Mouse (Mus musculus): ENCODE results near the gene Mkrn2. TPM values are rescaled to one million over a fixed set of nuclear protein-coding genes. Genes with fewer than 3 reads are reported as not detected.
"Not testable (repeated sequence)": the region's sequence is repeated elsewhere in the genome, so short reads cannot be mapped to it uniquely, and the experiment has no call there.

Gene Mkrn2
- polyA plus RNA-seq, 1 experiment = 24.3 TPM

GRCm38 (mm10) chr6:115607429-115607828, 5.7 kb downstream of the Mkrn2 start:
- DNase-seq (ENCODE audit: low spot score) = no peak

GRCm38 (mm10) chr6:115609121-115609520, 7.4 kb downstream of the Mkrn2 start:
- DNase-seq (ENCODE audit: low spot score) = no peak

DNA sequence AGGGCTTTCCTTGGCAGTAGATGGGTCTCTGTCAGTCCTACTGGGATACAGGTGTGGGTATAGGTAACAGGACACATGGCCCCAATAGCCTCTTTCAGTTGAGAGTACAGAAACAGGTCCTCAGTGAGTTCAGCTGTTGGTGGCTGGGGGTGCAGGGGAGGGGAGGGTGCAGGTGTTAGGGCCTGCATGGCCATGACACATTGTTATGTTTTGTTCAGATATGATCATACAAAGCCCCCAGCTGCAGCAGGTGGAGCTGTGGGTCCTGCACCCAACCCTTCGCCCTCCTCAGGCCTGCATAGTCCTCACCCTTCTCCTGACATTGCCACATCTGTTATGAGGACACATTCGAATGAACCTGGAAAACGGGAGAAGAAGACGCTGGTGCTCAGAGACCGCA, 8.6 kb downstream of the Mkrn2 start:
- DNase-seq (ENCODE audit: low spot score) = no peak

GRCm38 (mm10) chr6:115613793-115614192, 12.1 kb downstream of the Mkrn2 start:
- DNase-seq (ENCODE audit: low spot score) = no peak

GRCm38 (mm10) chr6:115615983-115616382, 14.3 kb downstream of the Mkrn2 start:
- DNase-seq (ENCODE audit: low spot score) = no peak

DNA sequence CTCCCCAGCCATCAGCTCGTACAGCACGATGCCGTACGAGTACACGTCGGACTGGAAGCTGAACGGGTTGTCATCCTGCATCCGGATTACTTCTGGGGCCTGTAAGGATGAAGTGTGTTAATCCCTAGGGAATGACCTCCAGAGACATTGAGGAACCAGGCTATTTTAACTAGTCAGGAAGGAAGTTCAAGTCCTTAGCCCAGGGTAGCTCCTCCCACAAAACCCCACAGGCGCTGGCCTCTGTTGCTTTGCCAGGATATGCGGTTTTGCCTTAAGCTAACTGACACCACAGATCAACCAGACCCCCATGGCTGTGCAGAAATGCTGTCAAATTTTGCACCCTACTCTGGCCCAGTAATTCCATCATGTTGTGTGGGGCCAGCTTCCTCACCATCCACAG, 18.1 kb downstream of the Mkrn2 start:
- no peak for DNase-seq (ENCODE audit: low spot score)

- no peak for DNase-seq (ENCODE audit: low spot score)
These were observed 19.2 kb downstream of the Mkrn2 start for GRCm38 (mm10) chr6:115620942-115621341.

GRCm38 (mm10) chr6:115626121-115626520, 24.4 kb downstream of the Mkrn2 start:
- no peak for DNase-seq (ENCODE audit: low spot score)

DNA sequence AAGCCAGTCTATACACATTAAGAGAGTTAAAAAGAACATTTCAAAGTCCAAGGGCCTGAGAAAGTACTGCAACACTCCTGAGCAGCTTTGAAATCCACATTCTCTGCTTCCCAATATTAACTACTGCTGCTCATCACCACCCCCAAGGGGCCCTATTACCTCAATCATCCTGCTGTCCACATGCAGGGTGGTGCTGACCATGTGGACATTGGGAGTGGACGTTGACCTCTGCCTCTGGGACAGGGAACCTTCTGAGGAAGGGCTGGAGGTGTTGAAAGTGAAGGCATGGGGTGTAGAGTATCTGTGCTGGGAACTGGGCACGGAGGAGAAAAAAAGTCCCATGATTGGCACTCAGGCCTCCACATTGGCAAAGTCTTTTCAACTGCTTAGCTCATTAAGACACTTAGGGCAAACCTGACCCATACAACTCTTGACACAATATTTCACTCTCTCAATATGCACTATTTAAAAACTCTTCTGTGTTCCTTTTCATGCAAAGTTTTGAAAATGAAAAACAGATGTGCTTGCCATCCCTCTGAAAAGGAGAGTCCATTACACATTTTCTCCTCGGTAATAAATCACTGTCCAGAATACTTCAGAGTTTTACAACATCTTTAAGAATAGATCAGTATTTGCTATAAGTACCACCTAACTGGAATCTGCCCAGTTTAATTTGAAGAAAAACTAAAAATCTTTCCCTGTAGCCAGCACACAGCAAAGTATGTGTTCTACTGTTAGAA, 29.5 kb downstream of the Mkrn2 start:
- no peak for DNase-seq (ENCODE audit: low spot score)

DNA sequence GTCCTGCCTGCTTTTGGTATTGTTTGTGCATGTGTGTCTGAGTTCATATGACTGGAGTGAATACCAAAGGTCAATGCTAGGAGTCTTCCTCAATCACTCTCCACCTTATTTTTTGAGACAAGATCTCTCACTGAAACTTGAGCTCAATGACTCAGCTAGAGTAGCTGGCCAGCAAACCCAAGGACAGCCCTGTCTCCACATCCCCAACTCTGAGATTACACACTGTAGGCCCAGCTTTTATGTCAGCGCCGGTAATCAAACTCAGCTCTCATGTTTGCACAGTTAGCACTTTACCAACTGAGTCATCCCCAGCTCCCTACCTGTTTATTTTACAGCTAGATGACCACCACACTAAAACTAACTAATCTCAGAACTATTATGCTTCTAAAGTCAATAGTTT, 32.3 kb downstream of the Mkrn2 start:
- no peak for DNase-seq (ENCODE audit: low spot score)

DNA sequence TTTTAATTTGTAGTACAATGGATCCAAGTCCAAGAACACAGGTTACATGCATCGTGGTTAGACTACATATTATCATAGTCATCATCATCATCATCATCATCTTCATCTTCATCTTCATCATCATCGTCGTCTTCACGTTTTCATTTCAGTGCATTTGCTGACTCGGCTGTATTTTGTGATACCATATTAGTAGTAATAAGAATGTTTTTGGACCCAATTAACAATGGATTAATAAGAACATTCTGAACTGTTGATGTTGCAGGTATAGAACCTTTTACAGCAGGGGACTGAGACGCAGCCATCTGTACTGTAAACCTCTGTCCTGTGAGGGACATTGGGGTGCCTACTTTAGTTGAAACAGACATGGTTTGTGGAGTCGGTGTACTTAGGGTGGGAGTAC, 36.5 kb downstream of the Mkrn2 start:
- DNase-seq (ENCODE audit: low spot score) = not testable (repeated sequence)

GRCm38 (mm10) chr6:115643315-115643714, 41.6 kb downstream of the Mkrn2 start:
- no peak for DNase-seq (ENCODE audit: low spot score)

GRCm38 (mm10) chr6:115649792-115650365, 48.2 kb downstream of the Mkrn2 start:
- DNase-seq (ENCODE audit: low spot score) = no peak

GRCm38 (mm10) chr6:115650476-115651427, 49.0 kb downstream of the Mkrn2 start:
- DNase-seq (ENCODE audit: low spot score) = no peak

- no peak for DNase-seq (ENCODE audit: low spot score)
These were observed 50.0 kb downstream of the Mkrn2 start for GRCm38 (mm10) chr6:115651719-115652118.

DNA sequence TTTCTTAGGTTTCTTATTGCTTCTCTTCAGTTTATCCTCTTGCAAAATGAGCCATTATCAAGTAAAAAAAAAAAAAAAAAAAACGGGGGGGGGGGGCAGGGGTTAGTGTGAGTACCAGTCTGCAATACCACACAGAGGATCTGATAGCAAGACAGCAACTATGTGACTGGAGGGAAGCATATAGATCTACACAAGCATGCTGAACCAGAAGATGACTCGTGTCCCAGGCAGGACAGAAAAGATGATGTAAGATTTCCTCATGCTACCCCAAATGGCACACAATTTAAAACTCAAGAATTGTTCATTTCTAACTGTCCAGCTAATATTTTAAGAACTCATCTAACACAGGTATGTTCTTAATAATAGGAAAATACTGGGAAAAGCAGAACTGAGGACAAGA, 52.2 kb downstream of the Mkrn2 start:
- DNase-seq (ENCODE audit: low spot score) = no peak

DNA sequence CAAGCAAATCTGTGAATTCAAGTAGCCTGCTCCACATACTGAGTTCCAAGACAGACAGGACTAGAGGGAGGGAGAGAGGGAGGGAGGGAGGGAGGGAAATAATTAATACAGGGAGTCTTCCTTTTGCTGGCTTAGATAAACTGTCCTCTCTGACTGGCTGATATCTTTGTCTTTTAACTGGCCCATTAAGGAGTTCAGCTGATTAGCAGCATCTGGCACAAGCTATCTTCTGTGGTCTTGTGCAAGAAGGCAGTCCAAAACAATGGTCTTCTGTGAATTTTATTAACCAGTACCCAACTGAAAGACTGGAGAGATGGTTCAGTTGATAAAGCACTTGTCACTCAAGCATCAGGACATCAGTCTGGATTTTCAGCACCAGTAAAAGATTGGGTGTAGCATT, 57.1 kb downstream of the Mkrn2 start:
- DNase-seq (ENCODE audit: low spot score) = no peak

GRCm38 (mm10) chr6:115664268-115664667, 62.6 kb downstream of the Mkrn2 start:
- DNase-seq (ENCODE audit: low spot score) = no peak

DNA sequence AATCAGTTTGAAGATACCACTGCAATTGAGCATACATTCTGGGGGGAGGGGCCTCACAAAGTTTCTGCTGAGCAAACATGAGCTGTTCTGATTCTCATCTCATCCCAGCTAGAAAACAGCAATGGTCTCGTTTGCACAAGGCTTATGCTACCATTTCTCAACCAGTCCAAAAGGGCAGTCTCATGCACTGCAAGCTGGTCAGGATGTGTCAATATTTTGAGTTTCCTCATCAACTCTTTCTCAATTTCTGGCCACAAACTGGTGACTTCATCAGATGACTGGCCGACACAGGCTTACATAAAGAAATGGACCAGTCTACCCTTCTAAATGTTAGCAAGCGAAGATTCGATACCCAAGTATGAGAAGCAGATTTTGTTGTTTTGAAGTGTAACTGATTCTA, 64.9 kb downstream of the Mkrn2 start:
- no peak for DNase-seq (ENCODE audit: low spot score)

All from urinary bladder, adult 2 months (tissue).